Mouse (Mus musculus) midbrain, postnatal 0 days (tissue): Measurements from ENCODE around the gene Olfr749. TPM values are rescaled to one million over a fixed set of nuclear protein-coding genes. Genes with fewer than 3 reads are reported as not detected.

ENCODE experiments used
- ATAC-seq: fragments of 200-750 bp; cut with Nextera tagmentation; 2 replicates; pipeline ENCODE4 v1.8.0; 2017; ENCODE audit warnings: moderate number of reproducible peaks, mild to moderate bottlenecking, moderate TSS enrichment, moderate library complexity; ENCODE audit not compliant: low FRiP score
- DNase-seq: peaks from one replicate; pipeline ENCODE4 v3.0.0-alpha.2; 2015; ENCODE audit warnings: low spot score
- H3K27ac ChIP-seq: fragments of 300-500 bp; sonication (generic); 2 replicates; pipeline ENCODE4 v1.5.1; 2014; ENCODE audit warnings: low read depth, mild to moderate bottlenecking, low read length, mixed read lengths
- H3K27me3 ChIP-seq: fragments of 300-500 bp; sonication (generic); 2 replicates; pipeline ENCODE4 v1.6.1; 2014; ENCODE audit warnings: low read length, control low read depth, mixed read lengths; ENCODE audit not compliant: insufficient read depth
- H3K36me3 ChIP-seq: fragments of 300-500 bp; sonication (generic); 2 replicates; pipeline ENCODE4 v1.6.1; 2014; ENCODE audit warnings: low read length, control low read depth, mixed read lengths; ENCODE audit not compliant: insufficient read depth
- H3K4me1 ChIP-seq: fragments of 300-500 bp; sonication (generic); 2 replicates; pipeline ENCODE4 v1.6.1; 2014; ENCODE audit warnings: mild to moderate bottlenecking, control low read depth, antibody characterized with exemption, low read length, mixed read lengths; ENCODE audit not compliant: insufficient read depth
- H3K4me2 ChIP-seq: fragments of 300-500 bp; sonication (generic); 2 replicates; pipeline ENCODE4 v1.6.1; 2014; ENCODE audit warnings: low read depth, mild to moderate bottlenecking, low read length, mixed read lengths; ENCODE audit not compliant: poor library complexity, severe bottlenecking
- H3K4me3 ChIP-seq: fragments of 300-500 bp; sonication (generic); 2 replicates; pipeline ENCODE4 v1.5.1; 2014; ENCODE audit warnings: low read depth, mild to moderate bottlenecking, low read length, moderate library complexity
- H3K9ac ChIP-seq: fragments of 300-500 bp; sonication (generic); replicated peaks from 2 replicates; pipeline ENCODE4 v1.6.1; 2014; ENCODE audit warnings: mild to moderate bottlenecking, low read length, moderate library complexity, mixed read lengths; ENCODE audit not compliant: poor library complexity, severe bottlenecking
- H3K9me3 ChIP-seq: fragments of 300-500 bp; sonication (generic); 2 replicates; pipeline ENCODE4 v1.6.1; 2016; ENCODE audit warnings: low read length, control low read depth
- CTCF ChIP-seq: IDR thresholded peaks from 2 replicates; pipeline ENCODE4 v1.5.1; 2016; ENCODE audit warnings: antibody characterized with exemption, mild to moderate bottlenecking
- WGBS: fragments of 180-500 bp; shearing (Covaris S2); extraction: QIAGEN DNeasy Blood & Tissue Kit; methylation state at CpG from one replicate; pipeline ENCODE4 v1.1.7; 2014; 5-methylcytosine and 5-hydroxymethylcytosine counted together
- polyA plus RNA-seq: library from polyadenylated mRNA; unstranded; fragments of >200 nt; fragmentation: Nextera tagmentation; extraction: Ambion mirVana; gene quantifications from 2 replicates; pipeline ENCODE4 v1.2.1, GENCODE M21; 2015
- total RNA-seq: library from RNA; depleted of rRNA; stranded (reverse); fragments of >200 nt; gene quantifications from 2 replicates; pipeline ENCODE4 v1.2.3, GENCODE M21; 2014; rRNA removed

Gene Olfr749
- not detected in 2 replicates for total RNA-seq
- not detected in 2 replicates for polyA plus RNA-seq

DNA sequence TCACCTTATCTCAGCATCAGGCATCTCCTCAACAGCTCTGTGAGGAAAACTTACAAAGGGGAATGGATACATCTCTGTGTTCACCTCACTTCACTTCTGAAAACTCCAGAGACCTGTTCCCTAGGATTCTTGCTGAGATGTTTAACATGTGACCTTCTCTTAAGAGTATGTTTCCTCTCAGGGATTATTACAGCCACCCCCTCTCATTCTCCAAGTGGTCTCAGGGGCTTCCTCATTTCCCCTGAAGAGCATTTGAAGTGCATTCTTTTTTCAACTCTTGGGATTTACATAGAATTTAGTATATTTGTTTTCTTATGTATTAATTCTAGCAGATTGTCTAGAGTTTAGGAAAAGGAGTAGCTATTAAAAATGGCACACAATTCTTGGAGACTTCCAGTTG, at the start of gene Olfr749:
Gene Olfr749, minus strand, starts transcription at position 101 of the 400 bp plus-strand sequence.
- H3K27me3 ChIP-seq, result no peaks in the 10 kb centered on the region
- H3K4me3 ChIP-seq, result no peak within 1 kb of the TSS
- no peak for TF ChIP-seq CTCF
- H3K27ac ChIP-seq, result no peak within 1 kb of the TSS
- H3K9ac ChIP-seq, result no peak within 1 kb of the TSS
- ATAC-seq (no peak), DNase-seq (no peak)
- H3K4me2 ChIP-seq, result no peak within 1 kb of the TSS
- H3K4me1 ChIP-seq, result no peaks in the 10 kb centered on the region
- no peaks in the 10 kb centered on the region for H3K9me3 ChIP-seq
- no peaks in the 10 kb centered on the region for H3K36me3 ChIP-seq

DNA sequence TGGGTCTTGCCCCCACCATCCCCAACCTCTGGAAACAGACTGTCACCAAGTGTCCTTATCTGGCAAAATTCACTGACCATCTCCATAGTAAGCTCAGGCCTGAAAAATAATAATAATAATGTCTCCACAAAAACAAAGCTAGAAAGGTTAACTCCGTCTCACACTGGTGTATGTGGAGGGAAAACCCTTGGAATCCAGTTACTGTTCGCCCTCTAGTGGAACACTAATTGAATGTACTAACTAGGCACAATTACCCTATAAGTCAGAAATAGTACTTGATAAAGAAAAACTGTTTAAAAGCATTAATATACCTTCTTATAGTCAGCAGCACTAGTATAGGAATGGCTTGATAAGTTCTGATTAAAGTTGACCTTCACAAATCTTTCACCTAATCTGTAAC, 43.3 kb upstream of the Olfr749 start:
- no peak for ATAC-seq
- peak; percentile 65 for TF ChIP-seq CTCF
- Histone ChIP-seq H3K27me3 (no peaks in the 10 kb centered on the region), H3K4me1 (peaks cover 3% of the 10 kb centered on the region; the same call in 1 of the 2 replicates), H3K4me2 (no peak overlapping the region), H3K27ac (no peak overlapping the region), H3K9me3 (no peaks in the 10 kb centered on the region), H3K4me3 (no peak overlapping the region), H3K9ac (no peak overlapping the region), H3K36me3 (no peaks in the 10 kb centered on the region)
- 11% methylated on average over 2 of the region's 2 CpGs for WGBS
- peak; percentile 43 for DNase-seq

DNA sequence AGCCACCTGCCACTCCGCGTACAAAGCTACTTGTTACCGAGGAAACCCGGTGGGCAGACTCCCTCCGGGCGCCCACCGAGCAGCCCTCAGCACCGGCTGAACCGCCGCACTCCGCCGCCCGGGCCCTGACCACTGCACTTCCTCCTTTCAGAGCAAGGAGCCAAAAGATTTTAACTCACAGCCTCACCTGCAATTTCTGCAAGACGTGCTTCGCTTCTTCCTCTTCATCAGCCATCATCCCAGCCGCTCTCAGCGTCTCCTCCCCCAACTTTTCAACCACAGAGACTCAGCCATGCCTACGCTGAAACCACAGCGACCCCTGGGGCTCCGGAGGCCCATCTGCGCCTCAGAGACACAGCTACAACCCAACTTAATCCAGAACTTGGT, 40.4 kb upstream of the Olfr749 start, which contains the start of gene Ttc5:
Gene Ttc5, minus strand, starts transcription at position 269 of the 387 bp plus-strand sequence.
- H3K4me1 ChIP-seq, result peaks cover 3% of the 10 kb centered on the region; the same call in 1 of the 2 replicates
- peak; percentile 92 for DNase-seq
- peak; percentile 94 for ATAC-seq
- peak within 1 kb of the TSS; percentile 79 for H3K27ac ChIP-seq
- WGBS, result under 1% methylated on average over 21 of the region's 21 CpGs
- H3K36me3 ChIP-seq, result peaks cover 5% of the 10 kb centered on the region
- TF ChIP-seq CTCF, result peak; percentile 97
- peak within 1 kb of the TSS; percentile 79 for H3K4me3 ChIP-seq
- peak within 1 kb of the TSS; percentile 57 for H3K4me2 ChIP-seq
- no peaks in the 10 kb centered on the region for H3K9me3 ChIP-seq
- peak within 1 kb of the TSS; percentile 74 for H3K9ac ChIP-seq
- no peaks in the 10 kb centered on the region for H3K27me3 ChIP-seq

DNA sequence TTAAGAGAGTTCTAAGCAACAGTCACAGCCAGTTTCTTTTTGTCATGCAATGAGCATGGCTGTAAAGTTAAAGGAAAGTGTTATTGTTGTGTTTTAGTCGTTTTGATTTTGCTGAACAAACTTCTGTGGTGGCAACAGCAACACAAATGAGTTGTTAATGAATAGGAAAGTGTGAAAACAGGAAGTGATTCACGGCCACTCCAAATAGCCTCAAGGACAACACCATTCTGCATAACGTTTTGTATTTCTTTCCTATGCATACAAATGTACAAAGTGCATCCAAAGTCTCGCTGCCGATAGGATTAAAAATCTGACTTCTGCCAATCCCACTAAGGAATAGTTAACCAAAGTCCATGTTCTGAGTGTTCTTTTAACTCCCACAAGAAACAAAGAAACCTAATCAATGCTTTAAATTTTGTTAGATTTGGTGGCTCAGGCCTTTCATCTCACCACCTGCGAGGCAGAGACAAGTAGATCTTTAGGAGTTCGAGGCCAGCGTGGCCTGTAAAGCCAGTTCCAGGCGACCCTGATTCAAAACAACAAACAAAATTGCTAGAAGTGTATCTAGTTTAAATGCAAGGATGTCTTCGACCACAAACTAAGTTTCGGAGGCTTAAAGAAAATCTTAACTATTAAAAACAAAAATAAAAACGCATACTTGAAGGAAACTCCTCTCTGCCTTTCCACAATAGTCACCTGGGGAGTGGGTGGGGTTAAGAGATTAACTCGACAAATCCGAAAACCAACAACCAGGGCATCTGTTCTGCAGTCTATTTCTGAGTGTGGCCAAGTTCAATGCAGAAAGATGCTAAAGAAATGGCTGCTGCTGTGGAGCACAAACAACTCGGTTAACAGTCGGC, 39.7 kb upstream of the Olfr749 start:
- Histone ChIP-seq H3K4me1 (peaks cover 3% of the 10 kb centered on the region; the same call in 1 of the 2 replicates), H3K27me3 (no peaks in the 10 kb centered on the region), H3K4me2 (peak overlapping the region; percentile 57), H3K9ac (peak overlapping the region; percentile 74), H3K36me3 (peaks cover 5% of the 10 kb centered on the region), H3K4me3 (peak overlapping the region; percentile 79), H3K27ac (peak overlapping the region; percentile 79), H3K9me3 (no peaks in the 10 kb centered on the region)
- WGBS, result 24% methylated on average over 16 of the region's 16 CpGs
- ATAC-seq (no peak), DNase-seq (peak; percentile 73)
- TF ChIP-seq CTCF, result no peak

DNA sequence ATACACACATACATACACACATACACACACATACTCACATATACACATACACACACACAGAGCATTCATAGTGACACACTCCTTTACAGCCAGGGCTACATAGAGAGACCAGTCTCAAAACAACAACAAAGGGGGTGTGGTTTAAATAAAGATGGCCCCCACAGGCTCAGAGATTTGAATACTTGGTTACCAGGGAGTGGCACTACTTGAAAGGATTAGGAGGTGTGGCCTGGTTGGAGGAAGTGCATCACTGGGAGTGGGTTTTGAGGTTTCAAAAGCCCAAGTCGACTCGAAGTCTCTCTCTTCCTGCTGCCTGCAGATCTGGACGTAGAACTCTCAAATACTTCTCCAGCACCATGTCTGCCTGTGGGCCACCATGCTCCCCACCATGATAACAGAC, 37.3 kb upstream of the Olfr749 start:
- no peak for TF ChIP-seq CTCF
- H3K27me3 ChIP-seq, result no peaks in the 10 kb centered on the region
- no peak overlapping the region for H3K9ac ChIP-seq
- DNase-seq (no peak), ATAC-seq (no peak)
- H3K4me2 ChIP-seq, result no peak overlapping the region
- WGBS, result 90% methylated on average over 3 of the region's 3 CpGs
- H3K4me1 ChIP-seq, result peaks cover 3% of the 10 kb centered on the region; the same call in 1 of the 2 replicates
- no peak overlapping the region for H3K4me3 ChIP-seq
- peaks cover 11% of the 10 kb centered on the region for H3K36me3 ChIP-seq
- no peak overlapping the region for H3K27ac ChIP-seq
- no peaks in the 10 kb centered on the region for H3K9me3 ChIP-seq

DNA sequence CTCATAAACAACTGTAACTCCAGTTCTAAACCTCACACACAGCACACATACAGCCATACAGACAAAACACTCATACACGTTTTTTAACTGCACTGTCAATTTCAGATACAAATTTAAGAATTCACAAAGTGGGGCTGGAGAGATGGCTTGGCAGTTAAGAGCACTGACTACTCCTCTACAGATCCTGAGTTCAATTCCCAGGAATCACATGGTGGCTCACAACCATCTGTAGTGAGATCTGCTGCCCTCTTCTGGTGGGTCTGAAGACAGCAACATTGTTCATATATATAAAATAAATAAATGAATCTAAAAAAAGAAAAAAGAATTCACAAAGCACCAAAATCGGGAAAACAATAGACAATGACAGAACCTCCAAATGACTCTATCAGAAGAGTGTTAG, 26.4 kb upstream of the Olfr749 start:
- 89% methylated on average over 2 of the region's 2 CpGs for WGBS

More for the DNA sequence above, 26.4 kb upstream of the Olfr749 start:
- Histone ChIP-seq H3K27me3 (no peaks in the 10 kb centered on the region), H3K4me1 (no peaks in the 10 kb centered on the region), H3K36me3 (peaks cover 49% of the 10 kb centered on the region), H3K27ac (no peak overlapping the region), H3K4me2 (no peak overlapping the region), H3K4me3 (no peak overlapping the region), H3K9ac (no peak overlapping the region), H3K9me3 (no peaks in the 10 kb centered on the region)
- no peak for DNase-seq
- TF ChIP-seq CTCF, result peak; percentile 55
- no peak for ATAC-seq
